Mouse (Mus musculus): ENCODE measurements around the gene Prdx2. TPM values are rescaled to one million over a fixed set of nuclear protein-coding genes. Genes with fewer than 3 reads are reported as not detected.

The Prdx2 gene
- total RNA-seq, 1 experiment: 328 TPM

DNA sequence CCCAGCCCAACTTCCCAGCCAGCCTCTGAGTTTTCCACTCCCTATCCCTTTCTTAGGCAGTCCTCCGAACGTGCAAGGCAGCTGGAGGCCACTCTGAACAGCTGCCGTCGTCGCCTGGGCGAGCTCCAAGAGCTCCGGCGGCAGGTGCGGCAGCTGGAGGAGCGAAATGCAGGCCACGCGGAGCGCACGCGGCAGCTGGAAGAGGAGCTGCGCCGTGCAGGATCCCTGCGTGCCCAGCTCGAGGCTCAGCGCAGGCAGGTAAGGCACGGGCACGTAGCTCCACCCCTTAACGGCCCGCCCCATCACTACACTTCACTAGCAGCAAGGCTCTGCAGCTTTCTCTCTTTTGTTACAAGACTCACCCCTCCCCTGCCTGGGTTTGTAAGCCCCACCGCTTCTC, 26.3 kb downstream of the Prdx2 start:
- H3K4me3 ChIP-seq (ENCODE audit: insufficient read depth in 1 of 2, low read depth in 1 of 2, low read length in 2 of 2, poor library complexity in 1 of 2, severe bottlenecking in 1 of 2): peak overlapping the region in 1 of 2 experiments; percentile 32; a peak in 2 of 4 replicates
- H3K4me1 ChIP-seq (ENCODE audit: control insufficient read depth in 2 of 2, insufficient read depth in 2 of 2, low read length in 2 of 2, poor library complexity in 1 of 2): peaks cover 0 to 15% of the 10 kb centered on the region in 2 experiments; a peak in 3 of 4 replicates
- peak overlapping the region; percentile 71; the same call in 1 of the 2 replicates for H3K9ac ChIP-seq (ENCODE audit: insufficient read depth, low read depth, low read length, poor library complexity, severe bottlenecking)
- in situ Hi-C loops (cut with MboI; ENCODE audit: low sequenced_read_pairs in 2 of 2, unreplicated experiment in 2 of 2): no loop called here
- no peak for DNase-seq (ENCODE audit: low read depth, low spot score)
- TF ChIP-seq ZNF384 (IDR thresholded peaks at IDR 0.05; ENCODE audit: low read depth, low read length) (no peak), HCFC1 (IDR thresholded peaks at IDR 0.05; ENCODE audit: borderline replicate concordance, insufficient read depth, low read length) (no peak), ZC3H11A (IDR thresholded peaks at IDR 0.05; ENCODE audit: borderline replicate concordance, low read depth, low read length) (no peak), CHD2 (IDR thresholded peaks at IDR 0.05; ENCODE audit: low read depth, low read length) (no peak), MAFK (IDR thresholded peaks at IDR 0.05; ENCODE audit: insufficient read depth, low read depth, low read length) (no peak)
- no peak overlapping the region for H3K27ac ChIP-seq (ENCODE audit: insufficient read depth, low read depth, low read length, poor library complexity, severe bottlenecking)
- no peaks in the 10 kb centered on the region for H3K9me3 ChIP-seq (ENCODE audit: control insufficient read depth, insufficient read depth, low read depth, low read length)
- H3K36me3 ChIP-seq (ENCODE audit: control insufficient read depth, insufficient read depth, low read length, poor library complexity, severe bottlenecking): peaks cover 34% of the 10 kb centered on the region

DNA sequence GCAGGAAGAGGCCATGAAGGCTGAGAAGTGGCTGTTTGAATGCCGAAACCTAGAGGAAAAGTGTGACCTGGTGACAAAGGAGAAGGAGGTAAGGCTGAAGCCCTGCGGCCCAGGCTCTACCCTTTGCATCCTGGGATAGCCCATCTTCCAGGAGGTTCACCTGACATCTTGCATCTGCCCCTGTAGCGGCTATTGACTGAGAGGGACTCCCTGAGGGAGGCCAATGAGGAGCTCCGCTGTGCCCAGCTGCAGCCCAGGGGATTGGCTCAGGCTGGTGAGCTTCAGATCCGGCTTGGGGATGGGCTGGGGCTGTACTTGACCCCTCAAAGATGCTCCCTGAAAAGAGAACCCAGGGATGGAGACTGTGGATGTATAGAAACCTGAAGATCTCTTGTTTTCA, 27.6 kb downstream of the Prdx2 start:
- no peak overlapping the region for H3K27ac ChIP-seq (ENCODE audit: insufficient read depth, low read depth, low read length, poor library complexity, severe bottlenecking)
- H3K9me3 ChIP-seq (ENCODE audit: control insufficient read depth, insufficient read depth, low read depth, low read length): no peaks in the 10 kb centered on the region
- TF ChIP-seq HCFC1 (IDR thresholded peaks at IDR 0.05; ENCODE audit: borderline replicate concordance, insufficient read depth, low read length) (no peak), ZC3H11A (IDR thresholded peaks at IDR 0.05; ENCODE audit: borderline replicate concordance, low read depth, low read length) (no peak), ZNF384 (IDR thresholded peaks at IDR 0.05; ENCODE audit: low read depth, low read length) (no peak), CHD2 (IDR thresholded peaks at IDR 0.05; ENCODE audit: low read depth, low read length) (no peak), MAFK (IDR thresholded peaks at IDR 0.05; ENCODE audit: insufficient read depth, low read depth, low read length) (no peak)
- DNase-seq (ENCODE audit: low read depth, low spot score): no peak
- no peak overlapping the region for H3K9ac ChIP-seq (ENCODE audit: insufficient read depth, low read depth, low read length, poor library complexity, severe bottlenecking)
- peaks cover 37% of the 10 kb centered on the region for H3K36me3 ChIP-seq (ENCODE audit: control insufficient read depth, insufficient read depth, low read length, poor library complexity, severe bottlenecking)
- H3K4me3 ChIP-seq (ENCODE audit: insufficient read depth in 1 of 2, low read depth in 1 of 2, low read length in 2 of 2, poor library complexity in 1 of 2, severe bottlenecking in 1 of 2): no peak overlapping the region
- peaks cover 0 to 17% of the 10 kb centered on the region in 2 experiments; a peak in 3 of 4 replicates for H3K4me1 ChIP-seq (ENCODE audit: control insufficient read depth in 2 of 2, insufficient read depth in 2 of 2, low read length in 2 of 2, poor library complexity in 1 of 2)
- in situ Hi-C loops (cut with MboI; ENCODE audit: low sequenced_read_pairs in 2 of 2, unreplicated experiment in 2 of 2): no loop called here

DNA sequence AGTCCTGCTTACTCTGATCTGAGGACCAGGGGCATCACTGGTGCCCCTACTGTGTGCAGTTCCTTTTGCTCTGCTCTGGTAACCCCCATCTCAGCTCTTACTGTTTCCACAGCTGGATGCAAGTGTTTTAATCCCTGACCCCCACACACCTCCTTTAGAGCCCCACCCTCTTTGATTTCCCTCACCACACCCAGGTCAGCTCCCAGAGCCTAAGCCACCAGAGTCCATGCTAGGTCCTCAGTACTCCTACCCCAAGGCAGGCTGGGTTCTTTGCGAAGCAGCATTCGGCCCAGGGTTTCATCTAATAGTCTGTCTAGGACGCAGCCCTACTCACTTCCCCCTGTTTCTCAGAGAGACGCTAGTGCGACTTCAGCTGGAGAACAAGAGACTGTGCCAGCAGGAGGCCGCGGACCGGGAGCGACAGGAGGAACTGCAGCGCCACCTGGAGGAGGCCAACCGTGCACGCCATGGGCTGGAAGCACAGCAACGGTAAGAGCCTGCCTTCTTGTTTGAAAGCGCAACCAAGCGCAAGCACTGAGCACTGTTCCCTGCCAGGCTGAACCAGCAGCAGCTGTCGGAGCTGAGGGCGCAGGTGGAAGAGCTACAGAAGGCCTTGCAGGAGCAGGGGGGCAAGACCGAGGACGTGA, 28.4 kb downstream of the Prdx2 start:
- H3K36me3 ChIP-seq (ENCODE audit: control insufficient read depth, insufficient read depth, low read length, poor library complexity, severe bottlenecking): peaks cover 44% of the 10 kb centered on the region
- no peak overlapping the region for H3K27ac ChIP-seq (ENCODE audit: insufficient read depth, low read depth, low read length, poor library complexity, severe bottlenecking)
- in situ Hi-C loops (cut with MboI; ENCODE audit: low sequenced_read_pairs in 2 of 2, unreplicated experiment in 2 of 2): no loop called here
- peak; percentile 93 for DNase-seq (ENCODE audit: low read depth, low spot score)
- H3K4me1 ChIP-seq (ENCODE audit: control insufficient read depth in 2 of 2, insufficient read depth in 2 of 2, low read length in 2 of 2, poor library complexity in 1 of 2): peaks cover 0 to 24% of the 10 kb centered on the region in 2 experiments; a peak in 3 of 4 replicates
- peak overlapping the region; percentile 62 for H3K9ac ChIP-seq (ENCODE audit: insufficient read depth, low read depth, low read length, poor library complexity, severe bottlenecking)
- peak overlapping the region; percentile 24 to 47; a peak in 3 of 4 replicates for H3K4me3 ChIP-seq (ENCODE audit: insufficient read depth in 1 of 2, low read depth in 1 of 2, low read length in 2 of 2, poor library complexity in 1 of 2, severe bottlenecking in 1 of 2)
- H3K9me3 ChIP-seq (ENCODE audit: control insufficient read depth, insufficient read depth, low read depth, low read length): no peaks in the 10 kb centered on the region
- TF ChIP-seq MAFK (IDR thresholded peaks at IDR 0.05; ENCODE audit: insufficient read depth, low read depth, low read length) (no peak), CHD2 (IDR thresholded peaks at IDR 0.05; ENCODE audit: low read depth, low read length) (no peak), ZC3H11A (IDR thresholded peaks at IDR 0.05; ENCODE audit: borderline replicate concordance, low read depth, low read length) (no peak), ZNF384 (IDR thresholded peaks at IDR 0.05; ENCODE audit: low read depth, low read length) (no peak), HCFC1 (IDR thresholded peaks at IDR 0.05; ENCODE audit: borderline replicate concordance, insufficient read depth, low read length) (no peak; the same call in 1 of the 2 replicates)

DNA sequence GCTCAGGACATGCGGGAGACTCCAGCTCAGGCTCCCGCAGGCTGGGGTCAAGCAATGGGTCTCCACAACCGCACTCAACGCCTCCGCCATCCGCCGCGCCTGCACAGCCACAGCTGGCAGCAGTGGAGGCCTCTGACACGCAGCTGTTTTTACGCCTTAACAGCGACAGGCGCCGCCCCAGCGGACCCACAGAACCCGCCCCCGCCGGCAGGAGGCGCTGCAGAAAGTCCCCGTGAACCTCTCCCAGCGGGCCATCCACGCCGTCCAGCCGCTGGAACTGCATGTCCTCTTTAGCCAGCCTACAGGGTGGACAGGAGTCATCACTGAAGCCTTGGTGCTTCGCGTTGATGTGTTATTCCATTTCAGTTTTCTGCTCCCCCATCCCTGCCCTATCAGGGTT, 38.3 kb downstream of the Prdx2 start:
- DNase-seq (ENCODE audit: low read depth, low spot score): no peak
- in situ Hi-C loops (cut with MboI; ENCODE audit: low sequenced_read_pairs in 2 of 2, unreplicated experiment in 2 of 2): no loop called here
- TF ChIP-seq ZNF384 (IDR thresholded peaks at IDR 0.05; ENCODE audit: low read depth, low read length) (no peak), HCFC1 (IDR thresholded peaks at IDR 0.05; ENCODE audit: borderline replicate concordance, insufficient read depth, low read length) (no peak), CHD2 (IDR thresholded peaks at IDR 0.05; ENCODE audit: low read depth, low read length) (no peak), MAFK (IDR thresholded peaks at IDR 0.05; ENCODE audit: insufficient read depth, low read depth, low read length) (no peak), ZC3H11A (IDR thresholded peaks at IDR 0.05; ENCODE audit: borderline replicate concordance, low read depth, low read length) (no peak)
- peaks cover 2% of the 10 kb centered on the region; the same call in 1 of the 2 replicates for H3K36me3 ChIP-seq (ENCODE audit: control insufficient read depth, insufficient read depth, low read length, poor library complexity, severe bottlenecking)
- no peaks in the 10 kb centered on the region for H3K9me3 ChIP-seq (ENCODE audit: control insufficient read depth, insufficient read depth, low read depth, low read length)
- no peak overlapping the region for H3K27ac ChIP-seq (ENCODE audit: insufficient read depth, low read depth, low read length, poor library complexity, severe bottlenecking)
- peak overlapping the region; percentile 50; the same call in 1 of the 2 replicates for H3K9ac ChIP-seq (ENCODE audit: insufficient read depth, low read depth, low read length, poor library complexity, severe bottlenecking)
- H3K4me3 ChIP-seq (ENCODE audit: insufficient read depth in 1 of 2, low read depth in 1 of 2, low read length in 2 of 2, poor library complexity in 1 of 2, severe bottlenecking in 1 of 2): peak overlapping the region; percentile 33 to 57
- peaks cover 0 to 11% of the 10 kb centered on the region in 2 experiments; a peak in 1 of 4 replicates for H3K4me1 ChIP-seq (ENCODE audit: control insufficient read depth in 2 of 2, insufficient read depth in 2 of 2, low read length in 2 of 2, poor library complexity in 1 of 2)
